Mouse (Mus musculus) olfactory bulb, adult 2 months (tissue): ENCODE measurements at regions not wholly inside any gene's neighbourhood (a gene's known extent, or its start where the extent isn't known, plus 50 kb on each side); places are given as distances from the start of the nearest gene placed in this dataset.

ENCODE experiments used
- CTCF ChIP-seq: fragments of 200-500 bp; IDR thresholded peaks from 2 replicates; pipeline ENCODE4 v1.5.1; 2012; ENCODE audit warnings: low read depth, mild to moderate bottlenecking, low read length, moderate library complexity; ENCODE audit not compliant: insufficient read depth
- POLR2A ChIP-seq: fragments of 200-500 bp; IDR thresholded peaks from 2 replicates; pipeline ENCODE4 v1.6.1; 2012; ENCODE audit warnings: mild to moderate bottlenecking, low read depth, low read length, moderate library complexity; ENCODE audit not compliant: insufficient read depth

DNA sequence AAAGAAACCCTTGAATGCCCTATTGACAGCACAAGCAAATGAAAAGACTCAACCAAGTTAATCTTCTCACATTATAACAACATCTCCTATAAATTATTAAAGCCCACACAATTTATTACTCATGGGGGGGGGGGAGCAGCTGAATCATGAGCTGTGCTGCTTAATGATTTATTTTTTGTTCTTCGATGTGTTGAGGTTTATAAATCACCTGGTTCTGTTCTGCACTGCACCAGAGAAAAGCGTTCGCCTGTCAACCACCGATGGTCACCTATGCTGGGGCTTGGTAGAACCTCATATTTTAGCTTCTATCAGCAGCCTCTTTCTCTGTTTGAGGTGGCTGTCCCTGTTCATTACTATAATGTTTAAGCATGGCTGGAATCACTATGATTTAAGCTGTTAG, 174.4 kb upstream of the Adgrl2 start:
- TF ChIP-seq POLR2A, result no peak
- TF ChIP-seq CTCF, result no peak
